In the genomic region with DNA sequence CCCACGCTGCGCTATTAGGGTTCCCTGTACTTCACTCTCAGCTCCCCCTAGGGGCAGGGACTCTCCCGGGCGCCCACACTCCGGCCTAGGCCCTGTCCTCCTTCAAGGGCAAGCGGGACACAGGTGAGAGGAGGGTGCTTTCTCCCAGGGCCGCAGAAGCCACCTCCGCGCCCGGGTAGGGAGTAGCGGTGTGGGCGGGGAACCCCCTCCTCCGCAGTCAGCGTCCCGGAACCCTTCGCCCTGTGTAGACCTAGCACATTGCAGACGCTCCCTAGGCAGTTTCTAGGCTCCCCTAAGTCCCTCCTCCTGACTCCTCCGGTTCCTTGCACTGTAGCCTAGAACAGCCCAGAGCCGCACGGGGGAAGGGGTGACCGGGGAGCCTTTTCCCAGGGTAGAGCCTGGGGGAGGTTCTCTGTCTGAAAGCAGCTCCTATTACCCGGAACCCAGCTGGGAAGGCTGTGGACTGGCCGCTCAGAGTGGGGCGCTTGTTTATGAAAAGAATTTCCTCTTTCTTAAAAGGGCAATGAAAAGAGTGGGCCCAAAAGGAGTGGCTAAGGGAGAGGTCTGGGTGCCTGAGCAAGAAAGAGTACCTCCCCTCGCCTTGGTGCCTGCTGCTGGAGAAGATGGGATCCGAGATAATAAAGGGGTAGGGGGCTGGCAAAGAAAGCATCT, we compare ENCODE assay signal across 8 mouse cellular contexts. TPM values are rescaled to one million over a fixed set of nuclear protein-coding genes. Genes with fewer than 3 reads are reported as not detected.
DNase-seq lines count a peak whose midpoint lies in the region; ATAC-seq and TF ChIP-seq lines count a peak whose summit lies in the region.

No protein-coding gene starts in this region.

- intact Hi-C loops in heart, postnatal 25 days (cut with DNase I), result no loop called here

- WGBS in forebrain, embryonic 15.5 days, result under 1% methylated on average over 26 of the region's 26 CpGs
- under 1% methylated on average over 26 of the region's 26 CpGs for WGBS in lung, embryonic 14.5 days
- under 1% methylated on average over 26 of the region's 26 CpGs for WGBS in olfactory bulb, adult 2 months
- WGBS in thymus, adult 2 months, result under 1% methylated on average over 26 of the region's 26 CpGs

- H3K9ac ChIP-seq in ES-E14 (ENCODE audit: insufficient read depth, low read depth, low read length, poor library complexity, severe bottlenecking), result peak overlapping the region; percentile 58; the same call in 1 of the 2 replicates
- H3K9ac ChIP-seq in forebrain, embryonic 15.5 days (replicated peaks), result peak overlapping the region; percentile 70
- peak overlapping the region; percentile 71 for H3K9ac ChIP-seq in lung, embryonic 14.5 days

- DNase-seq in ES-E14 (ENCODE audit: low read depth, low spot score), result peak; percentile 96
- peak; percentile 93 for DNase-seq in cerebellum, adult 11-12 months
- peak; percentile 91 for DNase-seq in heart, postnatal 25 days (ENCODE audit: low spot score)
- peak; percentile 93 for DNase-seq in layer of hippocampus, adult 2 months (ENCODE audit: low spot score in 2 of 2)
- peak; percentile 97 for DNase-seq in lung, embryonic 14.5 days
- peak; percentile 96 for DNase-seq in thymus, adult 2 months

- peak overlapping the region; percentile 93 for H3K27ac ChIP-seq in ES-E14 (ENCODE audit: insufficient read depth, low read depth, low read length, poor library complexity, severe bottlenecking)
- H3K27ac ChIP-seq in forebrain, embryonic 15.5 days (replicated peaks), result peak overlapping the region; percentile 97
- peak overlapping the region; percentile 96 for H3K27ac ChIP-seq in layer of hippocampus, adult 2 months
- peak overlapping the region; percentile 99 for H3K27ac ChIP-seq in lung, embryonic 14.5 days (ENCODE audit: low read depth)
- peak overlapping the region; percentile 100 for H3K27ac ChIP-seq in olfactory bulb, adult 2 months (ENCODE audit: insufficient read depth, low read depth, low read length)
- H3K27ac ChIP-seq in thymus, adult 2 months (ENCODE audit: control insufficient read depth, insufficient read depth, low read length), result peak overlapping the region; percentile 86

- H3K27me3 ChIP-seq in forebrain, embryonic 15.5 days, result no peaks in the 10 kb centered on the region
- no peaks in the 10 kb centered on the region for H3K27me3 ChIP-seq in lung, embryonic 14.5 days (ENCODE audit: insufficient read depth, low read length)
- H3K27me3 ChIP-seq in thymus, adult 2 months (ENCODE audit: control insufficient read depth, insufficient read depth, low read length), result no peaks in the 10 kb centered on the region

- no peaks in the 10 kb centered on the region for H3K9me3 ChIP-seq in ES-E14 (ENCODE audit: control insufficient read depth, insufficient read depth, low read depth, low read length)
- H3K9me3 ChIP-seq in forebrain, embryonic 15.5 days, result no peaks in the 10 kb centered on the region
- no peaks in the 10 kb centered on the region for H3K9me3 ChIP-seq in lung, embryonic 14.5 days (ENCODE audit: low read depth, low read length)

- peak overlapping the region; percentile 51 to 59 for H3K4me3 ChIP-seq in ES-E14 (ENCODE audit: insufficient read depth in 1 of 2, low read depth in 1 of 2, low read length in 2 of 2, poor library complexity in 1 of 2, severe bottlenecking in 1 of 2)
- peak overlapping the region; percentile 86 for H3K4me3 ChIP-seq in forebrain, embryonic 15.5 days
- H3K4me3 ChIP-seq in layer of hippocampus, adult 2 months, result peak overlapping the region; percentile 65
- H3K4me3 ChIP-seq in lung, embryonic 14.5 days (ENCODE audit: low read depth, low read length), result peak overlapping the region; percentile 53
- peak overlapping the region; percentile 99 for H3K4me3 ChIP-seq in olfactory bulb, adult 2 months (ENCODE audit: insufficient read depth, low read depth, low read length)
- peak overlapping the region; percentile 76 for H3K4me3 ChIP-seq in thymus, adult 2 months (ENCODE audit: control insufficient read depth, insufficient read depth, low read length)

- peak; percentile 48; the same call in 1 of the 2 replicates for TF ChIP-seq POLR2A in olfactory bulb, adult 2 months (IDR thresholded peaks at IDR 0.05; ENCODE audit: insufficient read depth, low read depth, low read length)
- TF ChIP-seq POLR2A in thymus, adult 2 months (IDR thresholded peaks at IDR 0.05; ENCODE audit: control insufficient read depth, extremely low read depth, insufficient read depth, low read length, poor library complexity), result peak; percentile 51; the same call in 1 of the 2 replicates

- in situ Hi-C loops in ES-E14 (cut with MboI; ENCODE audit: low sequenced_read_pairs in 2 of 2, unreplicated experiment in 2 of 2), result no loop called here

- ATAC-seq in forebrain, embryonic 15.5 days (replicated peaks), result peak; percentile 91
- ATAC-seq in lung, embryonic 14.5 days (ENCODE audit: insufficient read depth), result peak; percentile 91

- peak overlapping the region; percentile 77 for H3K4me2 ChIP-seq in forebrain, embryonic 15.5 days (replicated peaks)
- peak overlapping the region; percentile 66 for H3K4me2 ChIP-seq in lung, embryonic 14.5 days

- peaks cover 0 to 26% of the 10 kb centered on the region in 2 experiments for H3K4me1 ChIP-seq in ES-E14 (ENCODE audit: control insufficient read depth in 2 of 2, insufficient read depth in 2 of 2, low read length in 2 of 2, poor library complexity in 1 of 2)
- peaks cover 28% of the 10 kb centered on the region for H3K4me1 ChIP-seq in forebrain, embryonic 15.5 days
- peaks cover 12% of the 10 kb centered on the region for H3K4me1 ChIP-seq in lung, embryonic 14.5 days (ENCODE audit: insufficient read depth)
- H3K4me1 ChIP-seq in olfactory bulb, adult 2 months (ENCODE audit: control insufficient read depth, insufficient read depth, low read length), result peaks cover 18% of the 10 kb centered on the region
- H3K4me1 ChIP-seq in thymus, adult 2 months (replicated peaks; ENCODE audit: control insufficient read depth, insufficient read depth, low read length), result peaks cover 28% of the 10 kb centered on the region

- no peaks in the 10 kb centered on the region for H3K36me3 ChIP-seq in ES-E14 (ENCODE audit: control insufficient read depth, insufficient read depth, low read length, poor library complexity, severe bottlenecking)
- H3K36me3 ChIP-seq in forebrain, embryonic 15.5 days, result no peaks in the 10 kb centered on the region
- H3K36me3 ChIP-seq in lung, embryonic 14.5 days (ENCODE audit: insufficient read depth), result no peaks in the 10 kb centered on the region
- no peaks in the 10 kb centered on the region for H3K36me3 ChIP-seq in thymus, adult 2 months (ENCODE audit: control insufficient read depth, insufficient read depth, low read length)

- peak; percentile 87 for TF ChIP-seq CTCF in layer of hippocampus, adult 2 months (conservative IDR thresholded peaks at IDR 0.05)
- TF ChIP-seq CTCF in lung, embryonic 14.5 days (IDR thresholded peaks at IDR 0.05; ENCODE audit: low read depth), result peak; percentile 62
- TF ChIP-seq CTCF in olfactory bulb, adult 2 months (IDR thresholded peaks at IDR 0.05; ENCODE audit: insufficient read depth, low read depth, low read length), result peak; percentile 81; the same call in 1 of the 2 replicates
- peak; percentile 77; the same call in 1 of the 2 replicates for TF ChIP-seq CTCF in thymus, adult 2 months (IDR thresholded peaks at IDR 0.05; ENCODE audit: borderline replicate concordance, control insufficient read depth, extremely low read depth, insufficient read depth, low read length, poor library complexity)

TF ChIP-seq in ES-E14, 5 proteins besides CTCF, POLR2A, EP300 and RAD21:
- TF ChIP-seq HCFC1 (IDR thresholded peaks at IDR 0.05; ENCODE audit: borderline replicate concordance, insufficient read depth, low read length) (no peak), ZC3H11A (IDR thresholded peaks at IDR 0.05; ENCODE audit: borderline replicate concordance, low read depth, low read length) (peak; percentile 69)

RNA-seq across cellular contexts. Expression of a gene that starts 4.5 kb away (rescaled TPM):
- 17.3 and 17.9 TPM in 2 replicates for total RNA-seq in ES-E14 (2012; rRNA removed)
- polyA plus RNA-seq in forebrain, embryonic 15.5 days (2015; fragmentation: Nextera tagmentation; extraction: Ambion mirVana), result 21.4 and 22.4 TPM in 2 replicates
- total RNA-seq in heart, postnatal 25 days (2021), result 100 to 1,000 TPM; 123 to 139 TPM
- total RNA-seq in layer of hippocampus, adult 2 months (2021), result 10 to 100 TPM; 26.4 to 28.8 TPM
- polyA plus RNA-seq in lung, embryonic 14.5 days (2014; fragmentation: Nextera tagmentation; extraction: Ambion mirVana), result 99.4 and 102 TPM in 2 replicates
- not detected in 2 replicates for polyA plus RNA-seq in olfactory bulb, adult 2 months (2012; ENCODE audit: insufficient read depth, insufficient read length, low replicate concordance, missing spikeins)
- 201 and 203 TPM in 2 replicates for polyA plus RNA-seq in thymus, adult 2 months (2012; rRNA removed)

RNA-seq across cellular contexts. Expression of a gene that starts 11.9 kb away (rescaled TPM):
- total RNA-seq in ES-E14 (2012; rRNA removed), result 19.9 and 44.4 TPM in 2 replicates
- polyA plus RNA-seq in forebrain, embryonic 15.5 days (2015; fragmentation: Nextera tagmentation; extraction: Ambion mirVana), result 1.9 and 3.2 TPM in 2 replicates
- total RNA-seq in heart, postnatal 25 days (2021), result 1 to 10 TPM; 2.5 to 3.2 TPM
- total RNA-seq in layer of hippocampus, adult 2 months (2021), result 1 to 10 TPM; 3.1 to 3.9 TPM
- polyA plus RNA-seq in lung, embryonic 14.5 days (2014; fragmentation: Nextera tagmentation; extraction: Ambion mirVana), result 3.1 and 3.5 TPM in 2 replicates
- not detected in 2 replicates for polyA plus RNA-seq in olfactory bulb, adult 2 months (2012; ENCODE audit: insufficient read depth, insufficient read length, low replicate concordance, missing spikeins)
- polyA plus RNA-seq in thymus, adult 2 months (2012; rRNA removed), result 46.3 and 48.7 TPM in 2 replicates

RNA-seq across cellular contexts. Expression of a gene that starts 22.3 kb away (rescaled TPM):
- total RNA-seq in ES-E14 (2012; rRNA removed), result 1.2 and 1.4 TPM in 2 replicates
- 0.27 and 0.29 TPM in 2 replicates for polyA plus RNA-seq in forebrain, embryonic 15.5 days (2015; fragmentation: Nextera tagmentation; extraction: Ambion mirVana)
- 1 to 10 TPM in 1 of 2 experiments, under 1 TPM in 1; 0.57 to 1.0 TPM for total RNA-seq in heart, postnatal 25 days (2021)
- total RNA-seq in layer of hippocampus, adult 2 months (2021), result under 1 TPM; 0.49 to 0.72 TPM
- polyA plus RNA-seq in lung, embryonic 14.5 days (2014; fragmentation: Nextera tagmentation; extraction: Ambion mirVana), result 0.42 and 0.43 TPM in 2 replicates
- polyA plus RNA-seq in olfactory bulb, adult 2 months (2012; ENCODE audit: insufficient read depth, insufficient read length, low replicate concordance, missing spikeins), result not detected in 2 replicates
- polyA plus RNA-seq in thymus, adult 2 months (2012; rRNA removed), result 0.74 and 1.0 TPM in 2 replicates

RNA-seq across cellular contexts. Expression of a gene that starts 24.9 kb away (rescaled TPM):
- 7.3 and 9.1 TPM in 2 replicates for total RNA-seq in ES-E14 (2012; rRNA removed)
- 0.38 and 1.2 TPM in 2 replicates for polyA plus RNA-seq in forebrain, embryonic 15.5 days (2015; fragmentation: Nextera tagmentation; extraction: Ambion mirVana)
- total RNA-seq in heart, postnatal 25 days (2021), result under 1 TPM; 0.18 to 0.28 TPM
- total RNA-seq in layer of hippocampus, adult 2 months (2021), result 1 to 10 TPM; 1.1 to 1.8 TPM
- polyA plus RNA-seq in lung, embryonic 14.5 days (2014; fragmentation: Nextera tagmentation; extraction: Ambion mirVana), result 0.62 and 0.63 TPM in 2 replicates
- not detected in 2 replicates for polyA plus RNA-seq in olfactory bulb, adult 2 months (2012; ENCODE audit: insufficient read depth, insufficient read length, low replicate concordance, missing spikeins)
- polyA plus RNA-seq in thymus, adult 2 months (2012; rRNA removed), result 0.13 and 0.27 TPM in 2 replicates

Comparison
In these comparisons a context has a peak if more than half of its experiments do, and no peak if none do; other contexts are left out.
1. Peak in every context shown above with its lines: DNase-seq, ATAC-seq, H3K4me3 ChIP-seq and H3K27ac ChIP-seq.
2. RNA of a gene that starts 11.9 kb away (polyA plus RNA-seq): 46.3 to 48.7 TPM in thymus, adult 2 months; 3.1 to 3.5 TPM in lung, embryonic 14.5 days, 1.9 to 3.2 TPM in forebrain, embryonic 15.5 days and not detected in olfactory bulb, adult 2 months; every median in the first group is over 10 times any median in the second.